Mouse (Mus musculus) liver, adult 2 months (tissue): Measurements from ENCODE around the gene Gm11214. TPM values are rescaled to one million over a fixed set of nuclear protein-coding genes. Genes with fewer than 3 reads are reported as not detected.

Experiments used
- DNase-seq: peaks from one replicate; pipeline ENCODE4 v3.0.0-alpha.2; 2011; ENCODE audit warnings: low read depth, low spot score; ENCODE audit errors: extremely low read depth
- H3K27ac ChIP-seq: fragments of 200-500 bp; replicated peaks from 2 replicates; pipeline ENCODE4 v1.5.1; 2012; ENCODE audit warnings: low read depth, mild to moderate bottlenecking, control low read depth, inconsistent platforms, low read length; ENCODE audit not compliant: insufficient read depth
- H3K27me3 ChIP-seq: fragments of 200-500 bp; 2 replicates; pipeline ENCODE4 v1.6.1; 2012; ENCODE audit warnings: mild to moderate bottlenecking, moderate library complexity, low read length, inconsistent platforms; ENCODE audit not compliant: control insufficient read depth, insufficient read depth
- H3K36me3 ChIP-seq: fragments of 200-500 bp; 2 replicates; pipeline ENCODE4 v1.6.1; 2012; ENCODE audit warnings: low read length, inconsistent platforms; ENCODE audit not compliant: control insufficient read depth, insufficient read depth
- H3K4me1 ChIP-seq: fragments of 200-500 bp; 2 replicates; pipeline ENCODE4 v1.6.1; 2011; ENCODE audit warnings: low read length; ENCODE audit not compliant: control insufficient read depth, insufficient read depth
- H3K4me3 ChIP-seq: fragments of 200-500 bp; 2 replicates; pipeline ENCODE4 v1.5.1; 2011; ENCODE audit warnings: low read depth, mild to moderate bottlenecking, control low read depth, low read length, moderate library complexity; ENCODE audit not compliant: insufficient read depth
- H3K79me2 ChIP-seq: fragments of 200-500 bp; 2 replicates; pipeline ENCODE4 v1.6.1; 2012; ENCODE audit warnings: inconsistent platforms, mild to moderate bottlenecking, low read length, moderate library complexity; ENCODE audit not compliant: control insufficient read depth, insufficient read depth
- H3K9ac ChIP-seq: fragments of 200-500 bp; 2 replicates; pipeline ENCODE4 v1.6.1; 2012; ENCODE audit warnings: low read depth, mild to moderate bottlenecking, control low read depth, inconsistent platforms, low read length
- CTCF ChIP-seq: fragments of 200-500 bp; IDR thresholded peaks from 2 replicates; pipeline ENCODE4 v1.5.1; 2011; ENCODE audit warnings: low read depth, low read length, control low read depth
- POLR2A ChIP-seq: fragments of 200-500 bp; IDR thresholded peaks from 2 replicates; pipeline ENCODE4 v1.6.1; 2011; ENCODE audit warnings: low read length, control low read depth; ENCODE audit not compliant: insufficient read depth; ENCODE audit errors: extremely low read depth
- WGBS: fragments of 180-500 bp; shearing (Covaris S2); methylation state at CpG from one replicate; pipeline ENCODE4 v1.1.7; 2018; 5-methylcytosine and 5-hydroxymethylcytosine counted together
- polyA plus RNA-seq: library from polyadenylated mRNA; depleted of rRNA; stranded (reverse); fragments of >200 nt; gene quantifications from 2 replicates; pipeline ENCODE4 v1.2.3, GENCODE M21; 2012; rRNA removed
- total RNA-seq: library from RNA; depleted of rRNA; stranded (reverse); fragments of >200 nt; gene quantifications from 2 replicates; pipeline ENCODE4 v1.2.3, GENCODE M21; 2014; rRNA removed

Gm11214 gene
- total RNA-seq (not detected in 2 replicates), polyA plus RNA-seq (not detected in 2 replicates)

GRCm38 (mm10) chr4:63663279-63663678 lies at the start of gene Gm11214:
Gene Gm11214 (minus strand): TSS chr4:63663379.
- Histone ChIP-seq H3K4me1 (no peaks in the 10 kb centered on the region), H3K79me2 (no peaks in the 10 kb centered on the region), H3K9ac (no peak within 1 kb of the TSS), H3K27me3 (no peaks in the 10 kb centered on the region), H3K36me3 (no peaks in the 10 kb centered on the region), H3K4me3 (no peak within 1 kb of the TSS), H3K27ac (no peak within 1 kb of the TSS)
- 93% methylated on average over 6 of the region's 6 CpGs for WGBS
- no peak for TF ChIP-seq POLR2A
- TF ChIP-seq CTCF: no peak
- DNase-seq: no peak

GRCm38 (mm10) chr4:63711886-63712285 lies 48.7 kb upstream of the Gm11214 start:
- Histone ChIP-seq H3K4me3 (no peak overlapping the region), H3K27ac (no peak overlapping the region), H3K4me1 (no peaks in the 10 kb centered on the region), H3K27me3 (peaks cover 10% of the 10 kb centered on the region; the same call in 1 of the 2 replicates), H3K79me2 (no peaks in the 10 kb centered on the region), H3K9ac (no peak overlapping the region), H3K36me3 (no peaks in the 10 kb centered on the region)
- no peak for DNase-seq
- 91% methylated on average over 5 of the region's 5 CpGs for WGBS
- TF ChIP-seq CTCF (no peak), POLR2A (no peak)

GRCm38 (mm10) chr4:63710431-63711220 lies 47.4 kb upstream of the Gm11214 start:
- Histone ChIP-seq H3K9ac (no peak overlapping the region), H3K36me3 (no peaks in the 10 kb centered on the region), H3K79me2 (no peaks in the 10 kb centered on the region), H3K27ac (no peak overlapping the region), H3K4me1 (no peaks in the 10 kb centered on the region), H3K27me3 (peaks cover 9% of the 10 kb centered on the region; the same call in 1 of the 2 replicates), H3K4me3 (no peak overlapping the region)
- WGBS: 84% methylated on average over 8 of the region's 8 CpGs
- DNase-seq: no peak
- TF ChIP-seq POLR2A (no peak), CTCF (no peak)

- no peaks in the 10 kb centered on the region for H3K4me1 ChIP-seq
- 0 out of 2 replicates have a peak, but pooled peaks cover 5% of the 10 kb centered on the region for H3K27me3 ChIP-seq
- H3K4me3 ChIP-seq: no peak overlapping the region
- TF ChIP-seq POLR2A (no peak), CTCF (no peak)
- 87% methylated on average over 1 of the region's 1 CpGs for WGBS
- H3K79me2 ChIP-seq: no peaks in the 10 kb centered on the region
- DNase-seq: no peak
- H3K36me3 ChIP-seq: no peaks in the 10 kb centered on the region
- no peak overlapping the region for H3K27ac ChIP-seq
- no peak overlapping the region for H3K9ac ChIP-seq
Measured at GRCm38 (mm10) chr4:63706279-63706971, 43.2 kb upstream of the Gm11214 start.

GRCm38 (mm10) chr4:63704232-63704631 lies 41.1 kb upstream of the Gm11214 start:
- H3K27me3 ChIP-seq: peaks cover 4% of the 10 kb centered on the region; the same call in 1 of the 2 replicates
- no peak for TF ChIP-seq CTCF
- TF ChIP-seq POLR2A: no peak
- H3K4me3 ChIP-seq: no peak overlapping the region
- no peaks in the 10 kb centered on the region for H3K36me3 ChIP-seq
- no peaks in the 10 kb centered on the region for H3K4me1 ChIP-seq
- no peak overlapping the region for H3K27ac ChIP-seq
- no peak overlapping the region for H3K9ac ChIP-seq
- H3K79me2 ChIP-seq: no peaks in the 10 kb centered on the region
- DNase-seq: no peak
- 70% methylated on average over 5 of the region's 5 CpGs for WGBS

GRCm38 (mm10) chr4:63703686-63704085 lies 40.5 kb upstream of the Gm11214 start:
- H3K79me2 ChIP-seq: no peaks in the 10 kb centered on the region
- no peak overlapping the region for H3K4me3 ChIP-seq
- no peaks in the 10 kb centered on the region for H3K36me3 ChIP-seq
- H3K27me3 ChIP-seq: peaks cover 4% of the 10 kb centered on the region; the same call in 1 of the 2 replicates
- no peaks in the 10 kb centered on the region for H3K4me1 ChIP-seq
- no peak for DNase-seq
- no peak overlapping the region for H3K27ac ChIP-seq
- no peak overlapping the region for H3K9ac ChIP-seq
- WGBS: 90% methylated on average over 2 of the region's 2 CpGs
- TF ChIP-seq CTCF (no peak), POLR2A (no peak)
